Mouse (Mus musculus): ENCODE data around the gene Ryk.
"Not testable (repeated sequence)": the region's sequence is repeated elsewhere in the genome, so short reads cannot be mapped to it uniquely, and the experiment has no call there.

Gene Ryk

DNA sequence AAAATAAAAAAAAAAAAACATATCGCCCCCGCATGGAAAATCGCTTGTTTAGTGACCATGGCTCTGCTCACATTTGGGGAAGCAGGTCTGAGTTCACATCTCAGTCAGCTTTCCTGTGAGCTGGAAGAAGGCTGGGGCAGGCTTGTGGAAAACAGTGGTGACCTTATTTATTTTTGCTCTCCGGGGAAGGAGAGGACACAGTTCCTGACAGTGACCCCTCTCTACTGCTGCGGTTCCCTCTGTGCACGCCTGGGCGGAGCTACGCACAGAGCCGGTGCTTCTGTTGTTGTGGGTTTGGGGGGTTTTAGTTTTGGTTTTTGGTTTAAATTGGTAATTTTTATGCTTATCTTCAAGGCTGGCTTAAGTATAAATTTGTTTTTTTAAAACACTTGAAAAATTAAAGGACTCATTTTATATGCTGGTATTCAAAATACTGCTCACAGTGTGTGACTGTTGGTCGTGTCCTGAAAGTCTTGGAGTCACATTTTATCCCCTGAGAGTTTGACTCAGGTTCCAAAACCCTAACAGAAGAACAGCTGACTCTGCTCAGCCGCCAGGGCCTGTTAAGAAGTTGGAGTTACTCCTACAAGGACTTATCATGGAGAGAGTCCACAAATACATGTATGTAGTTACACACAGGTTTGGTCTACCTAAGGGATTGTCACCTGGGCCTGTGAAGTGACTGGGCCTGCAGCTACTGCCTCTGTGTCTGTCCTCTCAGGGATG lies 73.0 kb downstream of the Ryk start:
- DNase-seq, result no peak

DNA sequence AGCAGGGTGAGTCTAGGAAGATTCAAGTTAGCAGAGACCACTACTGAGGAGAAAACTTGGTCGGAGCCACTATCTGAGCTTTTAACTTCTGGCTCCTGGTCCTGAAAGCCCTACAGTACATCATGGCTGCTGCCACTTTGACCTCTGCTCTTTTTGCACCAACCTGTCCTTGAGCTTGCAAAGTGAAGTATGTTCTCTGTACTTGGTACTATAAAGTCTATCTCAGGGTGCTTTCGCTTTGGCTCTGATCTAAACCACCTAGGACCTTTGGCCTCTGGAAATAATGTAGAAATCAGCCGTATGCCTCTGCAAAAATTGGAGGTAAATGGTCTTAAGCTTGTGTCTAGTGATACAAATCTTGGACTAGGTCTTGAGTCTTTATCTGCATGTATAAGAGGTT lies 76.8 kb downstream of the Ryk start:
- no peak for DNase-seq

- DNase-seq, result no peak
Observed at GRCm38 (mm10) chr9:102912516-102913035, 77.9 kb downstream of the Ryk start.

- DNase-seq, result not testable (repeated sequence)
Observed at GRCm38 (mm10) chr9:102913597-102913996, 78.9 kb downstream of the Ryk start.

GRCm38 (mm10) chr9:102914583-102914982 lies 79.9 kb downstream of the Ryk start:
- no peak for DNase-seq

GRCm38 (mm10) chr9:102915292-102915854 lies 80.7 kb downstream of the Ryk start:
- no peak for DNase-seq

- DNase-seq, result no peak
Observed at GRCm38 (mm10) chr9:102916076-102916475, 81.4 kb downstream of the Ryk start.

DNA sequence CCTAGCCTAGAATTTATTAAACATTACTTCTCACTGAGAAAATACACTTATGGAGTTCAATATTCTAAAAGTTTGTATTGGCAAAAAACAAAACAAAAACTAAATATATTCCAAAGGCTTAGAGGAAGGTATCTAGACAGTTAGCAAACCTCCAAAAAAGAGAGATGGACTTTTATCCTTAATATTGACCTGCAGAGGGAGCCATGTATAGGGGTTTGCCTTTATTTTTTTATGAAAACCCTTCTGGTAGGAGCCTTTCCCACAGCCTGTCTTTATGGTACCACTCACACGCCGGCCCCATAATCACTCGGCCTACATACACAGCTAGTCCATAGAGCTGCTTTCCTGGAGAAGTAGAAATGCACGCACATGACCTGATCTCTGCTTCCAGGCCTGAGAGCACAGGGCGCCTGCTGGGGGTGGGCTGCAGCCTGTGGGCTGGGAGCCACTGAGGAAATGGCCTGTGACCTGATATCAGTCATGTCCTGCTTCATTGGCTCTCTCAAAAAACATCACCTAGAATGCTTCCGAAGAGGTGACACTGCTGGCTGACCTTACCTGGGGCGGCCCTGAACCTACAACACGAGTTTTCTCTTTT lies 82.9 kb downstream of the Ryk start:
- DNase-seq, result no peak

DNA sequence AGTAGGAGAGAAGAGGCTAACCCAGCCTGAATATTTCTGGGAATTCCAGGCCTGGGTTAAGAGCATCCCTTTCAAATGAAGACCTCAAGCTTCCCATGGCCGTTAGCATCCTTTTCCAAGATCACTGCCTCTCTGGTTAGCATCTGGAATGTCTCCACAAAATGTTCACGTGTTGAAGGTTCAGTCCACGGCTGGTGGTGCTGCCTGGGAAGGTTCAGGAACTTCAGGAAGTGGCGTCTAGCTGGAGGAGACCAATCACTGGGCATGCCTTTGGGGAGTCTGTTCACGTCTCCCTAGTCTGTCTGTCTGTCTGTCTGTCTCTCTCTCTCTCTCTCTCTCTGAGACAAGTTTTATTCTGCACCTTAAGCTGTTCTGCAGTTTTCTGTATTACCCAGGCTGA lies 84.8 kb downstream of the Ryk start:
- no peak for DNase-seq

- no peak for DNase-seq
Observed at GRCm38 (mm10) chr9:102921791-102922190, 87.1 kb downstream of the Ryk start.

- DNase-seq, result no peak
Observed at GRCm38 (mm10) chr9:102922866-102923434, 88.2 kb downstream of the Ryk start.

- no peak for DNase-seq
Observed at GRCm38 (mm10) chr9:102923836-102924235, 89.1 kb downstream of the Ryk start.

GRCm38 (mm10) chr9:102924627-102925316 lies 90.1 kb downstream of the Ryk start:
- DNase-seq, result no peak

DNA sequence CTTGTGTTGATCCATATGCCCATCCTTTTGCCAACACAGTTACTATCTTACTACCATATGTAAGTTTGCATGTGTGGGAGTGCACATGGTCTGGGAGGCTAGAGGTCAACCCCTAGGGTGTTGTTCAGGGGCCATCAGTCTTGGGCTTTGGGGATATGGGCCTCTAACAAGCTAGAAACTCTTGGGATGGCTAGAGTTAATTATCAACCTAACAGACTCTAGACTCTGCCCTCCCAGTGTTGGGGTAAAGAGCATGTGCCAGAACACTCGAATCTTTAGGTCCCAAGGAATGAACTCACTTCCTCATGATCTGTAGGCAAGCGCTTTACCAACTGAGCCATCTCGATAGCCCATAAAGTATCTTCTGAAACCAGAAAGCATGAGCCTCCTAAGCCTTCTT lies 91.4 kb downstream of the Ryk start:
- DNase-seq, result no peak

DNA sequence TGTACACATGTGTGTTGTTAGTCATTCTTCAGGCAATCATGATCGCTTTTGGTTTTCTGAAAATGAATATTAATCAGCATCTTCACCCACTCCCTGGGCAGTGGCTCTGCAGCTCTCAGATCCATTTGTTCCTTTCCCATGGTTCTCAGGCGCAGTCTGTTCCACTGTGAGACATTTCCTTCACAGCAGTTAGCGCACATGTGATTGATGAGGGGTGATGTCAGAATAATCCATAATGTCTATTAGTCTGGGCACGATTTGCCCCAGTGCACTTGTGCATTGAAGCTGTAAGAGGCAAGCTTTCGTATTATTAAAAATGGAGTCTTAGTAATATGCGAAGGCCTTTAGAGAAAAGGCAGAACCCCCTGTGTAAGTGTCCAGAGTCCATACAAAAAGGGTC lies 95.1 kb downstream of the Ryk start:
- DNase-seq, result no peak

- peak; percentile 50 for DNase-seq
Observed at GRCm38 (mm10) chr9:102933925-102934721, 99.4 kb downstream of the Ryk start.

GRCm38 (mm10) chr9:102942221-102942620 lies 107.5 kb downstream of the Ryk start:
- DNase-seq, result no peak

GRCm38 (mm10) chr9:102944891-102945290 lies 110.2 kb downstream of the Ryk start:
- no peak for DNase-seq

DNA sequence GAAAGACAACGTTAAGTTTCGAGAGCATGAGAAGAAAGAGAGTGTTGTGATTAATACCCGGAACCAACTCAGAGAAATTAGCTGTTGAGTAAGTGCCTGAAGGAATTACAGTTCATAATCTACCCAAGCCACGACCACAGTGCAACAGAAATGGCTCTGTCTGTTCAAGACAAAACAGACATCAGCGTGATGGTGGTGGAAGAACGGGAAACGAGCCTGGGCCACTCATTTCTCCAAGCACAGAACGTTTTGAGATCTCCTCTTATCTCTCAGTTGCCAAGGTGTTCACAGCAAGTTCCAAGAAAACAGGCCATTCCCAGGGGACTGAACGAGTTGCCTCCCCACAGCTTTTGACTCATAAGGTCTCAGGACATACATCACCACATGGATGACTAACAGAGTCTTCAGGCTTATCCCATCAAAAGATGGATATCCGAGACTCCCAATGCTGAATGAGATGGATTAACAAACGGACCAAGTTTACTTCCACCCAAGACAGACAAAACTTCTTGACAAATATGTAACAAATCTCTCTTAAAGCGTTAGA lies 111.8 kb downstream of the Ryk start:
- DNase-seq, result no peak

GRCm38 (mm10) chr9:102948706-102949105 lies 114.0 kb downstream of the Ryk start:
- DNase-seq, result no peak

DNA sequence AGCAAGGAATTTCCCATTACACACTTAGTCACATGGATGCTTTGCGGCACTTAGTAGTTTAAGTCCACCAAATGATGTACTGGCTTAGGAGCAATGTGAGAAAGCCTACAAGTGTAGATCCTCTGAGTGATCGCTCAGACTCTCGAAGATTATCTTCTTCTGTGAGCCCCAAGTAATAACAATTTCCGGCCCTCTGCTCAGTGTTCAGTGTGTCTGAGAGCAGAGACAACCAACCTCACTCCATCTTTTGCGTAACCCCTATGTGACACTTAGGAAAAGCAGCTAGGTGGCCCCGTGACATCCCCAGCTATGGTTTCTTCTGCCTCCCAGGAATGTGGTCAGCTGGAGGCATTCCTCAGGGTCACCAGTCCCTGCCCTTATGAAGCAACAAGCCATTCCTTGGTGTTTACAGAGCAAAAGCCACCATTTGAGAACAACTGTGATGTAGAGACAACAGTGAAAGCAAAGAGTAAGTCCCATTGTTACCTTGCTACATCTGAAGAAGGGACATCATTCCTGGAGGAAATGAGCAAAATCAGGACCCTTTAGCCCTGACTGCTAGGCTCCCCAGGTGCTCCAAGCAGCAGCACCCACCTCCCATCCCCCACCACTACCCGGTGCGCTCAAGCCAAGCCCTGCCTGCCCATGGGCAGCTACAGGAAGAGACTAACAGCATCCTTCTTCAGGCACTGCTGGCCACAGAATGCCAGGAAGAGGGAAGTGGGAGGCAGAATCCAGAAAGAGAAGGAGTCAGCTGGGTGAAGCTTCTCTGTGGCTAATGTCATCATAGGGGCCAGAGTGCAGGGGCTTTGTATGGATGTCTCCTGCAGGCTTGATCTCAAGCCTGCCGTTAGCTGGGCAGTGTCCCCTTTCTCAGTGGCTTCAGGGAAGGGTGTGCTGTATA lies 116.6 kb downstream of the Ryk start:
- no peak for DNase-seq
